Mouse (Mus musculus) hindbrain, embryonic 14.5 days (tissue): ENCODE measurements around the gene Loxl1. TPM values are rescaled to one million over a fixed set of nuclear protein-coding genes. Genes with fewer than 3 reads are reported as not detected.

Experiments used
- ATAC-seq: fragments of 200-750 bp; cut with Nextera tagmentation; 2 replicates; pipeline ENCODE4 v1.8.0; 2017; ENCODE audit warnings: moderate number of reproducible peaks, mild to moderate bottlenecking, moderate TSS enrichment, moderate library complexity; ENCODE audit not compliant: low FRiP score
- DNase-seq: peaks from one replicate; pipeline ENCODE4 v3.0.0-alpha.2; 2015; ENCODE audit warnings: low spot score
- H3K27ac ChIP-seq: fragments of 300-500 bp; sonication (generic); 2 replicates; pipeline ENCODE4 v1.5.1; 2014; ENCODE audit warnings: mild to moderate bottlenecking, moderate library complexity
- H3K27me3 ChIP-seq: fragments of 300-500 bp; sonication (generic); 2 replicates; pipeline ENCODE4 v1.6.1; 2014; ENCODE audit warnings: mild to moderate bottlenecking, low read length, mixed read lengths; ENCODE audit not compliant: control insufficient read depth, insufficient read depth
- H3K36me3 ChIP-seq: fragments of 300-500 bp; sonication (generic); replicated peaks from 2 replicates; pipeline ENCODE4 v1.6.1; 2014; ENCODE audit not compliant: control insufficient read depth, insufficient read depth
- H3K4me1 ChIP-seq: fragments of 300-500 bp; sonication (generic); replicated peaks from 2 replicates; pipeline ENCODE4 v1.6.1; 2014; ENCODE audit warnings: antibody characterized with exemption, low read length, mixed read lengths; ENCODE audit not compliant: control insufficient read depth, insufficient read depth
- H3K4me2 ChIP-seq: fragments of 300-500 bp; sonication (generic); replicated peaks from 2 replicates; pipeline ENCODE4 v1.6.1; 2014; ENCODE audit warnings: mild to moderate bottlenecking, moderate library complexity
- H3K4me3 ChIP-seq: fragments of 300-500 bp; sonication (generic); replicated peaks from 2 replicates; pipeline ENCODE4 v1.5.1; 2014; ENCODE audit warnings: mild to moderate bottlenecking, low read length
- H3K9ac ChIP-seq: fragments of 300-500 bp; sonication (generic); 2 replicates; pipeline ENCODE4 v1.6.1; 2014
- H3K9me3 ChIP-seq: fragments of 300-500 bp; sonication (generic); 2 replicates; pipeline ENCODE4 v1.6.1; 2016; ENCODE audit warnings: low read length; ENCODE audit not compliant: control insufficient read depth
- WGBS: fragments of 180-500 bp; shearing (Covaris S2); extraction: QIAGEN DNeasy Blood & Tissue Kit; methylation state at CpG from one replicate; pipeline ENCODE4 v1.1.7; 2014; 5-methylcytosine and 5-hydroxymethylcytosine counted together
- polyA plus RNA-seq: library from polyadenylated mRNA; unstranded; fragments of >200 nt; fragmentation: Nextera tagmentation; extraction: Ambion mirVana; gene quantifications from 2 replicates; pipeline ENCODE4 v1.2.1, GENCODE M21; 2014

The Loxl1 gene
- polyA plus RNA-seq, 1 experiment from 2014 or later, result 9.6 TPM

DNA sequence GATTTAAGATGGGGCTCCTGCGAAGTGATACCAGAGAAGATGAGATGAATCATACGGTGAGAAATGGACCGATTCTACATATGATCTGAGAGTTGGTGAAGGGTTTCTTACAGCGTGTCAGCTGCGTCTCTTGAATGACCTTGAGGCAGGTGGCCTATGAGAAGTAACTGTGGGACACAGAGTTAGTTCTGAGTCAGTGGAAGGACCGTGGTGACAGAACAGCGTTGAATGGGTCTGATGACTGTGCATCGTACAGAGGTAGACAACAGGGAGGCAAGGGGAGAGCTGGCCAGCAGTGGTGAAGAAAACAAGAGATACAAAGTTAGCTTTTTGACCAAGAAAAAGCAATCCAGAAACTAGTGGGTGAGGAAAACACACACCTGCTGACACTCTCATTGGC is 62.7 kb downstream of the Loxl1 start:
- H3K9me3 ChIP-seq, result no peaks in the 10 kb centered on the region
- no peaks in the 10 kb centered on the region for H3K36me3 ChIP-seq
- H3K27me3 ChIP-seq, result no peaks in the 10 kb centered on the region
- H3K9ac ChIP-seq, result 0 out of 2 replicates have a peak overlapping the region, but pooled peaks have one; percentile 44
- H3K4me3 ChIP-seq, result no peak overlapping the region
- no peak for DNase-seq
- whole genome bisulfite sequencing, result 78% methylated on average over 8 of the region's 8 CpGs
- peak overlapping the region; percentile 50 for H3K4me2 ChIP-seq
- peaks cover 21% of the 10 kb centered on the region for H3K4me1 ChIP-seq
- H3K27ac ChIP-seq, result no peak overlapping the region
- ATAC-seq, result no peak

DNA sequence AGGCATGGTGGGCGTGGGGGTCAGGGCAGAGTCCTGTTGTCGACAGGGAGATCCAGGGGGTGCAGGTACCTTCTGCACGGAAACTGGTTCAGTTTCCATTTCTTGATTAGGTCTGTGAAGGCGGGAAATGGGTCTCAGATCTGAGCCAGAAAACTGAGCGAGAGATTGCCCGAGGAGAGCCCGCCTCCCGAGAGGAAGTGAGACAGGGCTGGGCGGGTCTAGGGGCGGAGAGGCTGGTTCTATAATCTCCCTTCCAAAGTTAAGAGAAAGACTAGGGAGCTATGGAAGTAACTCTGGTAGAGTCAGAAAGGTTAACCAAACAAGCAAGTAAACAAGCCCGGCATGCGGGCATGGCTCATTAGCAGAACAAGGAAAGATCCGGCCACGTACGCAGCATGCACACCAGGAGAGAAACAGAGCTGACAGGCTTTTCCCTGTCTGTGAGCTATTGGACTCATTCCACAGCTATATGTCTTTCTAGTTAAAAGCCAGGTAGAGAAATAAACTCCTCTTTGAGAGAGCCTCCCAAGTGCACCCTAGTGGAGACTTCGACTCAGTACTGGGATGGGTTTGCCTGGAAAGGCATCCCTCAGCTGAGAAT is 63.3 kb downstream of the Loxl1 start, which contains the start of gene Pml:
Gene Pml (minus strand): TSS at position 195 of the 601 bp plus-strand sequence.
- H3K4me1 ChIP-seq, result peaks cover 21% of the 10 kb centered on the region
- WGBS, result under 1% methylated on average over 16 of the region's 16 CpGs
- ATAC-seq (no peak), DNase-seq (peak; percentile 66)
- no peaks in the 10 kb centered on the region for H3K27me3 ChIP-seq
- peak within 1 kb of the TSS; percentile 44 for H3K9ac ChIP-seq
- H3K36me3 ChIP-seq, result no peaks in the 10 kb centered on the region
- peak within 1 kb of the TSS; percentile 29 for H3K4me3 ChIP-seq
- H3K4me2 ChIP-seq, result peak within 1 kb of the TSS; percentile 50
- H3K27ac ChIP-seq, result peak within 1 kb of the TSS; percentile 48; the same call in 1 of the 2 replicates
- H3K9me3 ChIP-seq, result no peaks in the 10 kb centered on the region

DNA sequence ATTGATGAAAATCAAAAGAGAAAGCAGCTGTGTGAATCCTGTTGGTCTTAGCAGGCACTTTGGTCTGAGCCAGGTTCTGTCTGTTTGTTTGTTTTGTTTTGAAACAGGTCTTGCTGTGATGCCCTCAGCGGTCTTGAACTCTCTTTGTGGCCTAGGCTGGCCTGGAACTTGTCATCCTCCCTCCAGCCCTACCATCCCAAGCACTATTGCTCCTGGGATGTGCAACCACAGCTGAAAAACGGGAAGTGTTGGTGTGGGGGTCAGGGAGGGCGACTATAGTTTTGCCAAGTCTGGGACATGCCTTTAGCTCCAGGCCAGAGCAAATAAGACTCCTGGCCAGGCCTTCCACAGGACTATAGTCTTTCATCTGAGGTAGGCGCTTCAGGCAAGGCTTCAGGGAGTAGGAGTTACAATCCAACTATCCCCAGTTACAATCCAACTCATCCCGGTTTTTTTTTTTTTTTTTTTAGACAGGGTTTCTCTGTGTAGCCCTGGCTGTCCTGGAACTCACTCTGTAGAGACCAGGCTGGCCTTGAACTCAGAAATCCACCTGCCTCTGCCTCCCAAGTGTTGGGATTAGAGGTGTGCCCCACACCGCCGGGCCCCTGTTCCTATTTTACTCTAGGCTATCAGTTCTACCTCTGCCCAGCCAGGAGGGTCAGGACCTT is 64.1 kb downstream of the Loxl1 start:
- Histone ChIP-seq H3K9ac (peak overlapping the region; percentile 44; the same call in 1 of the 2 replicates), H3K27ac (no peak overlapping the region), H3K36me3 (no peaks in the 10 kb centered on the region), H3K4me1 (peaks cover 18% of the 10 kb centered on the region), H3K9me3 (no peaks in the 10 kb centered on the region), H3K4me3 (peak overlapping the region; percentile 29), H3K4me2 (peak overlapping the region; percentile 50), H3K27me3 (no peaks in the 10 kb centered on the region)
- DNase-seq (no peak), ATAC-seq (no peak)
- WGBS, result 54% methylated on average over 7 of the region's 7 CpGs

DNA sequence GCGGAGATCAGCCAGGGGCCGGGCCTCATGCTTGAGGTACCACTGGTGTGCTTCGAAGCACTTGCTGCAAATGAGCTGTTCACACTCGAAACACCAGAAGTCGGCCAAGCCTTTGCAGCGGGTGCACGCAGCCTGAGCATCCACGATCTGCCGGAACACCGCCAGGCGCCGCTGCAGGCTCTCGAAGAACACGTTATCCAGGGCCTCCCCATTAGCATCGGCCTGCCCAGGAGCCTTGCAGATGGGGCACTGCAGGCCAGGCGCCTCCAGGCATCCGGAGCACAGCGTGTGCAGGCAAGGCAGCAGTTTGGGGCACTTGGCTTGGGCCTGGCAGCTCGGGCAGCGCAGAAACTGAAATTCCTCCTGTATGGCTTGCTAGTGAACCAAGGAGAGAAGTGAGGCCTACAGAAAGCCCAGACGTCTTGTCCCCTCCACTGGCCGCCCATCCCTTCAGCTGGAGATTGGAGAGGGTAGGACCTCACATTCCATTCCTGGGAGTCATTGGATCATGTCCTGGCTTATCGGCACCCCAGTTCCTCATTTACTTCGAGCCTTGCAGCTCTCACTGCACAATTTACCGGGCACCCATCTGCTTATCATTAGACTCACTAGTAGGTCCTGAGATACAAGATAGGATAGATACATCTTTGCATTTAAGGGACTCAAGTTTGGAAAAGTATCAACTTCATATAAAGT is 65.8 kb downstream of the Loxl1 start:
- H3K9ac ChIP-seq, result peak overlapping the region; percentile 48
- peaks cover 18% of the 10 kb centered on the region for H3K4me1 ChIP-seq
- no peaks in the 10 kb centered on the region for H3K9me3 ChIP-seq
- peak overlapping the region; percentile 39 for H3K4me2 ChIP-seq
- no peak overlapping the region for H3K4me3 ChIP-seq
- ATAC-seq (peak; percentile 75), DNase-seq (peak; percentile 79)
- H3K27me3 ChIP-seq, result no peaks in the 10 kb centered on the region
- WGBS, result 13% methylated on average over 25 of the region's 25 CpGs
- H3K27ac ChIP-seq, result peak overlapping the region; percentile 43; the same call in 1 of the 2 replicates
- no peaks in the 10 kb centered on the region for H3K36me3 ChIP-seq

DNA sequence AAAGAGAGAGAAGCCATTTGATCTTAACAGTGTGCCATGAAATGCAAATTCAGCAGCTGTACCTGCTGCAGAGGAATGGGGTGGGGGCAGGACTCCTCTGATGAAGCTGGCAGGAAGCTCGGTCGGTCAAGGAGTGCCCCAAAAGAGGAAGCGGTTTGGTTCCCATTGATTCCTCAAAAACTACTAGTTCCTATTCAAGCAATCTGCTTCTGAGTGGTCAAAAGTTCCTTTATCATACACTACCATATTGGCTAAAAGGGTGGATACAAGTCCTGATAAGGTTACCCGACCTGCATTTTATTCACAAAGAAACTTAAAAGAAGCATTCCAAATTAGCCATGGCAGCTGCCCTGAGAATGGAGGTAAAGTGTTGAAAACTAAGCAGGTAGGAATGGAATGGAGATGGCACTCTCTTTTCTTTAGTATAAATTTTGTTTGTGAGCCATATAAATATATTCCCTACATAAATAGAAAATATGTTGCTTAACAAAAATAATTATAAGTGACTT is 66.8 kb downstream of the Loxl1 start:
- Histone ChIP-seq H3K27me3 (no peaks in the 10 kb centered on the region), H3K27ac (no peak overlapping the region), H3K9me3 (no peaks in the 10 kb centered on the region), H3K4me1 (peaks cover 28% of the 10 kb centered on the region), H3K9ac (no peak overlapping the region), H3K36me3 (no peaks in the 10 kb centered on the region), H3K4me3 (no peak overlapping the region), H3K4me2 (no peak overlapping the region)
- no peak for ATAC-seq
- WGBS, result 83% methylated on average over 4 of the region's 4 CpGs
- no peak for DNase-seq

DNA sequence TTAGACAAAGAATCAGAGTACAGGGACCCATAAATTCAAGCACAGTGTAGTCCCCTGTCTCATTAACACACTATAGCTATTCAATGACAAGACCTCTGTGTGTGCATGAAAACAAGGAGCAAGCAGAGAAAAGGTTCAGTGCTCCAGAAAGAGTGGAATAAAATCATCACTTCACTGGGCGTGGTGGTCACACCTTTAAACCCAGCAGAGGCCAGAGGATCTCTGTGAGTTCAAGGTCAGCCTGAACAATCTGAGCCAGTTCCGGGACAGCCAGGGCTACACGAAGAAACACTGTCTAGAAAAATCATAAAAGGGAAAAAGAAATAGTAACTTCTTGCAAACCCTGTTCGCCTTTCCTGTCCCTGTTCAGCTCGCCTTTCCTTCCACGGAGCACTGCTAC is 69.3 kb downstream of the Loxl1 start:
- no peaks in the 10 kb centered on the region for H3K36me3 ChIP-seq
- H3K27ac ChIP-seq, result no peak overlapping the region
- H3K4me3 ChIP-seq, result no peak overlapping the region
- no peaks in the 10 kb centered on the region for H3K9me3 ChIP-seq
- ATAC-seq (no peak), DNase-seq (no peak)
- H3K4me2 ChIP-seq, result no peak overlapping the region
- no peaks in the 10 kb centered on the region for H3K27me3 ChIP-seq
- WGBS, result 90% methylated on average over 6 of the region's 6 CpGs
- H3K9ac ChIP-seq, result no peak overlapping the region
- peaks cover 26% of the 10 kb centered on the region for H3K4me1 ChIP-seq

DNA sequence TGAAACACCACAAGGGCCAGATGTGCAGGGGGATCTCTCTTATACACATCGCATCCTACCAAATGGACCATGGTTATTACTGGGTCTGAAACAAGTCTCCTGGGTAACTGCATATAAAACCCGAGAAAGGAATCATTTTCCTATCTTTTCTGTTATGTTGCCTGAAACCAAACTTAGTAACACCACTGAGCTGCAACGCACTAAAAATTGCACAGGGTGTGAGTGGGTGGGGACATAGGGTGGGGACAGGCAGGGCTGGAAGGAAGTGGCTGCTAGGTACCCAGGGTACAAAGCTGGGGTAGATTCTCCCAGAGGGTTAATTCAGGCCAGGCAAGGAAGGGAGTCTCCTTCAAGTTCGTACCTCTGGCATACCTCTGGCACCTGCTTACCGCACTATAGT is 70.3 kb downstream of the Loxl1 start:
- 87% methylated on average over 5 of the region's 5 CpGs for WGBS
- Histone ChIP-seq H3K4me3 (no peak overlapping the region), H3K4me1 (peaks cover 26% of the 10 kb centered on the region), H3K27me3 (no peaks in the 10 kb centered on the region), H3K9me3 (no peaks in the 10 kb centered on the region), H3K27ac (no peak overlapping the region), H3K36me3 (no peaks in the 10 kb centered on the region), H3K9ac (no peak overlapping the region), H3K4me2 (no peak overlapping the region)
- DNase-seq (no peak), ATAC-seq (no peak)

DNA sequence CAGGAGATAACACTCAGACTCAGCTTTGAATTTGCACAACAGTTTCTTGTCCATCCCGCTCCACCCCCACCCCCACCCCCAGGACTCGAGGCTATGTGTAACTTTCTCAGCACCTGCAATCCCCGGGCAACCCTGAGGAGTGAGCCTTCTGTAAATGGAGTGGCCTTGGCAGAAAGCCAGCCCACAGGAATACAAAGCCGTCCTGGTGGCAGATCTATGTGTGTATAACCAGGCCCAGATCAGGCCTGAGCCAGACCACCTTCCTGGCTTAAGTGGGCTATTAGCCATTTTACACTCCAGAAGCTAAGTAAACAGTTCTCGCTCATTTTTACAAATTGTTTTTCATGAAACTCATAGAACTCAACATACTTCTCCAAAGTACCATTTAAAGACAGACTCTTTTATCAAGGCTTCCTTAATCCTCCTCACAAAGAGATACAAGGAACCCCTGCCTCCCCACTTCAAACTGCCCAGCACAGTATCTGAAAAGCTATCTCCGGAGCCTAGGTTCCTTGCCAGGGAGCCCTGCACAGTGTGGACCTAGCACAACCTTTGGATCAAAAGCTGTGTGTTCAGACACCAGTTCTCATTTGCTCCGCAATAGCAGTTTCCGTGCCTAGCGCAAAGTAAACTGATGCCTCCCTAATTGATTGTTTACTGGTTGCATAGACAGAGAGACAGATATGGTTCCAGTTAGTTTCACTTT is 71.1 kb downstream of the Loxl1 start:
- no peak overlapping the region for H3K4me3 ChIP-seq
- DNase-seq (peak; percentile 31), ATAC-seq (no peak)
- no peaks in the 10 kb centered on the region for H3K9me3 ChIP-seq
- H3K4me2 ChIP-seq, result no peak overlapping the region
- H3K4me1 ChIP-seq, result peaks cover 19% of the 10 kb centered on the region
- H3K27ac ChIP-seq, result no peak overlapping the region
- H3K36me3 ChIP-seq, result no peaks in the 10 kb centered on the region
- H3K9ac ChIP-seq, result no peak overlapping the region
- 55% methylated on average over 9 of the region's 9 CpGs for WGBS
- H3K27me3 ChIP-seq, result no peaks in the 10 kb centered on the region
